Mouse (Mus musculus) spleen, adult 2 months (tissue): ENCODE results near the gene Gstm1. TPM values are rescaled to one million over a fixed set of nuclear protein-coding genes. Genes with fewer than 3 reads are reported as not detected.
"Not testable (repeated sequence)": the region's sequence is repeated elsewhere in the genome, so short reads cannot be mapped to it uniquely, and the experiment has no call there.

ENCODE experiments used
- DNase-seq, 2 experiments: peaks; one replicate each; pipeline versions ENCODE4 v3.0.0 to v3.0.0-alpha.2; 2012 to 2021; ENCODE audit warnings: low spot score in 2 of 2, low read depth in 1 of 2
- H3K27ac ChIP-seq: fragments of 200-500 bp; 2 replicates; pipeline ENCODE4 v1.5.1; 2012; ENCODE audit warnings: low read length, inconsistent platforms; ENCODE audit not compliant: insufficient read depth
- H3K27me3 ChIP-seq: fragments of 200-500 bp; 2 replicates; pipeline ENCODE4 v1.6.1; 2012; ENCODE audit warnings: mild to moderate bottlenecking, moderate library complexity, low read length, inconsistent platforms; ENCODE audit not compliant: control insufficient read depth, insufficient read depth
- H3K36me3 ChIP-seq: fragments of 200-500 bp; 2 replicates; pipeline ENCODE4 v1.6.1; 2012; ENCODE audit warnings: mild to moderate bottlenecking, low read length, inconsistent platforms; ENCODE audit not compliant: control insufficient read depth, insufficient read depth
- H3K4me1 ChIP-seq: fragments of 200-500 bp; 2 replicates; pipeline ENCODE4 v1.6.1; 2011; ENCODE audit warnings: inconsistent platforms; ENCODE audit not compliant: control insufficient read depth, insufficient read depth, insufficient read length
- H3K4me3 ChIP-seq: fragments of 200-500 bp; 2 replicates; pipeline ENCODE4 v1.5.1; 2011; ENCODE audit warnings: mild to moderate bottlenecking, inconsistent platforms; ENCODE audit not compliant: insufficient read depth, insufficient read length; ENCODE audit errors: extremely low read depth
- CTCF ChIP-seq: fragments of 200-500 bp; IDR thresholded peaks from 2 replicates; pipeline ENCODE4 v1.5.1; 2011; ENCODE audit warnings: mild to moderate bottlenecking, inconsistent platforms; ENCODE audit not compliant: insufficient read depth, insufficient read length, insufficient replicate concordance; ENCODE audit errors: extremely low read depth
- POLR2A ChIP-seq: fragments of 200-500 bp; IDR thresholded peaks from 2 replicates; pipeline ENCODE4 v1.6.1; 2011; ENCODE audit warnings: low read depth, low read length, inconsistent platforms
- whole genome bisulfite sequencing: fragments of 180-500 bp; shearing (Covaris S2); methylation state at CpG from one replicate; pipeline ENCODE4 v1.1.7; 2018; 5-methylcytosine and 5-hydroxymethylcytosine counted together
- polyA plus RNA-seq: library from polyadenylated mRNA; depleted of rRNA; stranded (reverse); fragments of >200 nt; gene quantifications from 2 replicates; pipeline ENCODE4 v1.2.3, GENCODE M21; 2012

Gstm1 gene
- polyA plus RNA-seq, 1 experiment, result 82.6 TPM

DNA sequence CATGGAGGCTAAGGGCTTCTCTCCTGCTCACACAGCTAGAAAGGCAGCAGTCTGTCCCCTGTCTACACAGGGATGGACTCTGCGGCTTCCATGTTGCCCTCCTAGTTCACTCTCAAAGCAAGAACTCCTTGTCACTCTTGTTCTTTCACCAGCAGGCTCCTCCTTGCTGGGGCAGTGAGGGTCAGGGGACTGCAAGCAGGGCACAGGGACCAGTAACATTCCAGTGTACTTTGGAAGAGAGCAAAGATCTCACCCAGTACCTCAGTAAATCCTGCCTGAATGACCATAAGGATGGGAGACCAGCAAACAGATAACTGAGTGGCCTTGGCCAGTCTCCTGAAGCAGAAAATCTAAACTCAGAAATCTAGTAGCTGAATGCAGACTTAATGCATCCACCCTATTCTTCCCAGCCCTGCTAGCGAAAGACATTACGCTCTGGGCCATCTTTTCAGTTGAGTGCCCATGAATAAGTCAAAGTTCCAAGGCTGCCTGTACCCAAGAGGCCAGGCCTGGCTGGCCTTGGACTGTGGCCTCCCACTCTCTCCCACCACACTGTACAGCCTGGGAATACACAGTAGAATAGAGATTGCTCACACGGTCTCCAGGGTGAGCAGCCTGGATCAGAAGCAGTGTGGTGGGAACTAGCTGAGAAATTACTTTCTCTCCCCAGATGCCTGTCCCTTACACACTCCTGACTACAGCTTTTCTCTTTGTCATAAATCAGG is 11.0 kb upstream of the Gstm1 start:
- Histone ChIP-seq H3K4me1 (no peaks in the 10 kb centered on the region), H3K27me3 (no peaks in the 10 kb centered on the region), H3K4me3 (no peak overlapping the region), H3K27ac (no peak overlapping the region), H3K36me3 (no peaks in the 10 kb centered on the region)
- no peak for DNase-seq
- TF ChIP-seq POLR2A (no peak), CTCF (no peak)
- 96% methylated on average over 4 of the region's 4 CpGs for WGBS

DNA sequence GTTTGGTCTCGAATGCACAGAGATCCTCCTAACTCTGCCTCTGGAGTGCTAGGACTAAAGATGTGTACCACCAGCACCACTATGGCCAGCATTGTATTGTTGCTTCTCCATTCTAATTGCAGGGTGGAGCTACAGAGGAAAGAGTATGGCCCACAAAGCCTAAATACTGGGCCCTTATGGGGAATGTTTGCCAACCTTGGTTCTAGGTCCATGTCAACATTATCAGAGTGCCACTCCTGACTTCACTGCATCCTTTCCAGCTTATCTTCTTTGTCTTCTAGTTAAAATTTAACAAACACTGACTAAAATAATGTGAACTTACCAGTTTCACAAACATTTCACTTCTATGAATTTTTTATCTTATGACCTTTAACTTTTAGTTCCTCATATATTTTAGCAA is 8.8 kb upstream of the Gstm1 start:
- H3K4me3 ChIP-seq, result no peak overlapping the region
- H3K27me3 ChIP-seq, result no peaks in the 10 kb centered on the region
- TF ChIP-seq CTCF (no peak), POLR2A (no peak)
- WGBS, result 95% methylated on average over 1 of the region's 1 CpGs
- no peak for DNase-seq
- no peaks in the 10 kb centered on the region for H3K36me3 ChIP-seq
- no peaks in the 10 kb centered on the region for H3K4me1 ChIP-seq
- H3K27ac ChIP-seq, result no peak overlapping the region

DNA sequence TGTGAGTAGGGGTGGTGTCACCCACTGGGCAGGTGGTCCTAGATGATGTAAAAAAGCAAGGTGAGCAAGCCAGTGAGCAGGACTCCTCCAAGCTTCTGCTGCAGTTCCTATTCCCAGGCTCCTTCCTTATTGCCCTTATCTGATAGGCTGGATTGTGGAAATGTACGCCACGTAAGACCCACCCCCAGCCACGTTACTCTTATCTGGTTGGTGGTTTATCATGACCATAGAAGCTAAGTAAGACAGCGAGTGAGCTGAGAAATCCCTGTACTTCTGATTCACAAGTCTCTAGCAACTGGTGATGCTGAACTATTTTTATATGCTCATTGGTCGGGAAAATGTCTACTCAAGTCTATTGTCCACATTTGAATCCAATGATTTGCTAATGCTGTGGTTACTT is 8.3 kb upstream of the Gstm1 start:
- no peaks in the 10 kb centered on the region for H3K27me3 ChIP-seq
- H3K4me3 ChIP-seq, result no peak overlapping the region
- H3K36me3 ChIP-seq, result no peaks in the 10 kb centered on the region
- no peak for DNase-seq
- H3K27ac ChIP-seq, result no peak overlapping the region
- WGBS, result 72% methylated on average over 5 of the region's 5 CpGs
- TF ChIP-seq POLR2A (no peak), CTCF (no peak)
- H3K4me1 ChIP-seq, result no peaks in the 10 kb centered on the region

DNA sequence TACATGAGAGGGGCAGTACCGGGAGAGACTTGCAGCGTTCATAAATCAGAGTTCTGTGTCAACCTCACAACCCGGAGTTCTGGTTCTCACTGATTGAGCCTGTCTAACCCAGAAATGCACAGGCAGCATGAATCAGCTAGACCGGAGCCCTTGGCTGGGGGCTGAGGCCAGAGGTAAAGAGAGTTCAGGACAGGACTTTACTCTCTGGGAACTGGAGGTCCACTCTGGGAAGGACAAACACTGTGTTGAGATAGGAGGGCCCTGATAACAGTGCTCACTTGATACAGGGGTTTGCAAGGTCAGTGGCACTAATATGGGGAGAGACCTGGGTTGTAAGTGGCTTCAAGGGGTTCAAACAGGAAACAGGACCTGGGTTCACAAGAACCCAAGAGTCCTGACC is 7.5 kb upstream of the Gstm1 start:
- no peak for DNase-seq
- 59% methylated on average over 4 of the region's 4 CpGs for WGBS
- no peak overlapping the region for H3K27ac ChIP-seq
- no peak for TF ChIP-seq POLR2A
- no peaks in the 10 kb centered on the region for H3K4me1 ChIP-seq
- no peaks in the 10 kb centered on the region for H3K27me3 ChIP-seq
- H3K36me3 ChIP-seq, result no peaks in the 10 kb centered on the region
- no peak overlapping the region for H3K4me3 ChIP-seq

DNA sequence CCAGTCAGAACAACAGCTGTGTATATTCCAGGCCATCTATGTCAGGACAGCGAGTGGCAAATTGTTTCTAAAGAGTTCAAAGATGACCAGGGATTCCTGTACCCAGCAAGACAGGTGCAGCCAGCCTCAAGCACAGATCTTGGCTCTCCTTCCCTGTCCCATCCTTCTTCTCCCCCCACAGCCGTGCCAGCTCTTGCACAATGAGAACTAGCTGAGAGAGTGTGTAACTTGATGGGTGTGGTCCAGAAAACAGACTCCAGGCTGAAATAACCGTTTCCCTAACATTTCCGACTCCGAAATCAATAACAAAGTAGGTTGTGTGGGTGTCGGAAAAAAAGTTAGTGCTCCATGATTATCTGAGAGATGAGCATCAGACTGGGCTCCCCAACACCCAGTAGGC is 4.9 kb upstream of the Gstm1 start:
- no peak for DNase-seq

DNA sequence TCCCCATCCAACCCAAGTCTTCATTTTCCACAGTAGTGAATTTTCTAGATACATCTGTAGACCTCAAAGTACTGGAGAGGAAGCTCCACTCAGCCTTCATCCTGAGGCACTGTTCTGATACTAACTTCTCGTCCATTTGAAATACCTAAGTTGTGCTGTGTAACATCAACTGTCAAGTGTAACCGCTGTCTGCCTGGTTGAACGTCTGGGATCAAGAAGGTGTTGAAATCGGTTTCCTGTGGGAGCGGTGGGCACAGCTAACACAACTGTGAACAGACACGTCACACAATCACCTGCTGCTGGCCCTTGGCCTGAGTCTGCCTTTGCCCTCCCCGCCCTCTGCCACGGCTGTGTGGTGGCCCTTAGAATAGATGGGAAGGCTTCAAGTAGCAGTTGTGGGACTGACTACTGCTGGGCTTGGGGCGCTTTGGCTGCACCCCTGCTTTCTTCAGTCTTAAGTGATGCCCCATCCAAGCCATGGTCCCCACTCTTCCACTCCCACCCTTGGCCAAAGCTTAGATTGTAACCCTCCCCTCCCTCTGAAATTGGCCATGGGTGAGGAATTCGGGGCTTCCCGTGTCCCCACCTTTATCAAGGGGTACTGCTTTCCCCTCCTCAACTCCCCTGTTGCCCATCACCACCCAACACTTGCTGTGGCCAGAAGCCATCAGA is 2.7 kb upstream of the Gstm1 start:
- not testable (repeated sequence) for H3K4me3 ChIP-seq, H3K27me3 ChIP-seq, H3K27ac ChIP-seq, H3K36me3 ChIP-seq, H3K4me1 ChIP-seq, DNase-seq
- WGBS, result 83% methylated on average over 11 of the region's 11 CpGs

More for the DNA sequence above, 4.9 kb upstream of the Gstm1 start:
- Histone ChIP-seq H3K27ac (no peak overlapping the region), H3K36me3 (no peaks in the 10 kb centered on the region), H3K4me3 (no peak overlapping the region), H3K4me1 (peaks cover 2% of the 10 kb centered on the region; the same call in 1 of the 2 replicates), H3K27me3 (no peaks in the 10 kb centered on the region)
- no peak for TF ChIP-seq CTCF
- no peak for TF ChIP-seq POLR2A
- WGBS, result 82% methylated on average over 6 of the region's 6 CpGs

DNA sequence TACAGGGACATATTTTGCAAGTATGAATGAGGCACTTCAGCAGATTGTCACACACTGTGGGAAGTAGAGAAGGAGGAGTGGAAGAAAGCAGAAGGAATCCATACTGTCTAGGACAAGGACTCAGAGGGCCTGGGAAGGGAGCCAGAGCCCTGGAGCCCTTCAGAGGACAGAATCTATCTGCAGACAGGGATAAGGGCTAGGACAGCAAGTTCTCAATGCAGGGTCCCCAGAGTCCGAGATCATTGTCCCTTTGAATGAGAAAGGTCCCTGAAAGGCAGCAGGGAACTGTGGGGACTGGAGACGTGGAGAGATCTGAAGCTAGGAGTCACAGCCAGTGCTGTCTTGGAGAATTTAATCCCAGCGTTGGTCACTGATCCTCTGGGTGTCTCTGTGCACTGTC is 1.5 kb upstream of the Gstm1 start:
- not testable (repeated sequence) for DNase-seq, H3K4me3 ChIP-seq, H3K27me3 ChIP-seq, H3K27ac ChIP-seq, H3K4me1 ChIP-seq, H3K36me3 ChIP-seq
- WGBS, result 88% methylated on average over 3 of the region's 3 CpGs
